Mouse (Mus musculus) adrenal gland, adult 2 months (tissue): ENCODE data around the gene Rasgrp3. TPM values are rescaled to one million over a fixed set of nuclear protein-coding genes. Genes with fewer than 3 reads are reported as not detected.
"Not testable (repeated sequence)": the region's sequence is repeated elsewhere in the genome, so short reads cannot be mapped to it uniquely, and the experiment has no call there.

Experiments
- DNase-seq: peaks from one replicate; pipeline ENCODE4 v3.0.0; 2021
- polyA plus RNA-seq: library from polyadenylated mRNA; depleted of rRNA; stranded (reverse); fragments of >200 nt; gene quantifications from 2 replicates; pipeline ENCODE4 v1.2.3, GENCODE M21; 2012
- total RNA-seq, 2 experiments: library from RNA; stranded (reverse); gene quantifications; 2 replicates each; pipeline ENCODE4 v1.2.3; 2021

Rasgrp3 gene
- total and polyA plus RNA-seq, 3 experiments = 1.5 to 19.9 (median 12.5) TPM

- DNase-seq = no peak
These were observed 26.1 kb downstream of the Rasgrp3 start for GRCm38 (mm10) chr17:75461771-75462170.

- DNase-seq = not testable (repeated sequence)
These were observed 27.5 kb downstream of the Rasgrp3 start for GRCm38 (mm10) chr17:75463223-75463622.

- DNase-seq = no peak
These were observed 27.9 kb downstream of the Rasgrp3 start for GRCm38 (mm10) chr17:75463645-75464044.

GRCm38 (mm10) chr17:75464331-75464982 lies 28.8 kb downstream of the Rasgrp3 start:
- DNase-seq = no peak

- DNase-seq = peak; percentile 64
These were observed 29.4 kb downstream of the Rasgrp3 start for GRCm38 (mm10) chr17:75464983-75465634.

GRCm38 (mm10) chr17:75465635-75465997 lies 29.9 kb downstream of the Rasgrp3 start:
- no peak for DNase-seq

GRCm38 (mm10) chr17:75466948-75467347 lies 31.3 kb downstream of the Rasgrp3 start:
- no peak for DNase-seq

GRCm38 (mm10) chr17:75467526-75467925 lies 31.8 kb downstream of the Rasgrp3 start:
- DNase-seq = no peak

- DNase-seq = no peak
These were observed 32.9 kb downstream of the Rasgrp3 start for GRCm38 (mm10) chr17:75468479-75469114.

GRCm38 (mm10) chr17:75470325-75470724 lies 34.6 kb downstream of the Rasgrp3 start:
- DNase-seq = no peak

GRCm38 (mm10) chr17:75470885-75471610 lies 35.4 kb downstream of the Rasgrp3 start:
- DNase-seq = no peak

GRCm38 (mm10) chr17:75471644-75472253 lies 36.1 kb downstream of the Rasgrp3 start:
- DNase-seq = no peak

GRCm38 (mm10) chr17:75472379-75472778 lies 36.7 kb downstream of the Rasgrp3 start:
- no peak for DNase-seq

GRCm38 (mm10) chr17:75475985-75476384 lies 40.3 kb downstream of the Rasgrp3 start:
- no peak for DNase-seq

GRCm38 (mm10) chr17:75476736-75477416 lies 41.2 kb downstream of the Rasgrp3 start:
- DNase-seq = no peak

- DNase-seq = no peak
These were observed 42.0 kb downstream of the Rasgrp3 start for GRCm38 (mm10) chr17:75477655-75478054.

- no peak for DNase-seq
These were observed 43.1 kb downstream of the Rasgrp3 start for GRCm38 (mm10) chr17:75478836-75479235.

GRCm38 (mm10) chr17:75479663-75480062 lies 44.0 kb downstream of the Rasgrp3 start:
- no peak for DNase-seq

GRCm38 (mm10) chr17:75480379-75480778 lies 44.7 kb downstream of the Rasgrp3 start:
- no peak for DNase-seq

GRCm38 (mm10) chr17:75486205-75486604 lies 50.5 kb downstream of the Rasgrp3 start:
- DNase-seq = no peak

- no peak for DNase-seq
These were observed 59.5 kb downstream of the Rasgrp3 start for GRCm38 (mm10) chr17:75495213-75495612.

GRCm38 (mm10) chr17:75498241-75498651 lies 62.5 kb downstream of the Rasgrp3 start:
- no peak for DNase-seq
